Mouse (Mus musculus) kidney, adult 2 months (tissue): ENCODE results near the gene Proser3.

Experiments
- CTCF ChIP-seq: fragments of 200-500 bp; conservative IDR thresholded peaks from 2 replicates; pipeline ENCODE4 v1.5.1; 2011; ENCODE audit warnings: low read depth, mild to moderate bottlenecking, control low read depth, low read length, moderate library complexity, mixed read lengths; ENCODE audit not compliant: insufficient read depth, insufficient read length
- POLR2A ChIP-seq: fragments of 200-500 bp; IDR thresholded peaks from one replicate; pipeline ENCODE4 v1.6.1; 2011; ENCODE audit warnings: low read depth, low read length, control low read depth

GRCm38 (mm10) chr7:30563117-30563905 lies 11.2 kb upstream of the Proser3 start, which contains the start of the genes U2af1l4, Gm49396 and Psenen:
- no peak for TF ChIP-seq CTCF
- no peak for TF ChIP-seq POLR2A
